Mouse (Mus musculus) testis, adult 2 months (tissue): ENCODE measurements around the gene Stk10.

Source experiments
- CTCF ChIP-seq: fragments of 200-500 bp; IDR thresholded peaks from 2 replicates; pipeline ENCODE4 v1.5.1; 2012; ENCODE audit warnings: low read depth, mild to moderate bottlenecking, inconsistent platforms, low read length, moderate library complexity; ENCODE audit not compliant: control insufficient read depth, insufficient read depth, insufficient replicate concordance
- POLR2A ChIP-seq: fragments of 200-500 bp; IDR thresholded peaks from 2 replicates; pipeline ENCODE4 v1.6.1; 2012; ENCODE audit warnings: low read depth, mild to moderate bottlenecking, inconsistent platforms, low read length, moderate library complexity; ENCODE audit not compliant: control insufficient read depth

DNA sequence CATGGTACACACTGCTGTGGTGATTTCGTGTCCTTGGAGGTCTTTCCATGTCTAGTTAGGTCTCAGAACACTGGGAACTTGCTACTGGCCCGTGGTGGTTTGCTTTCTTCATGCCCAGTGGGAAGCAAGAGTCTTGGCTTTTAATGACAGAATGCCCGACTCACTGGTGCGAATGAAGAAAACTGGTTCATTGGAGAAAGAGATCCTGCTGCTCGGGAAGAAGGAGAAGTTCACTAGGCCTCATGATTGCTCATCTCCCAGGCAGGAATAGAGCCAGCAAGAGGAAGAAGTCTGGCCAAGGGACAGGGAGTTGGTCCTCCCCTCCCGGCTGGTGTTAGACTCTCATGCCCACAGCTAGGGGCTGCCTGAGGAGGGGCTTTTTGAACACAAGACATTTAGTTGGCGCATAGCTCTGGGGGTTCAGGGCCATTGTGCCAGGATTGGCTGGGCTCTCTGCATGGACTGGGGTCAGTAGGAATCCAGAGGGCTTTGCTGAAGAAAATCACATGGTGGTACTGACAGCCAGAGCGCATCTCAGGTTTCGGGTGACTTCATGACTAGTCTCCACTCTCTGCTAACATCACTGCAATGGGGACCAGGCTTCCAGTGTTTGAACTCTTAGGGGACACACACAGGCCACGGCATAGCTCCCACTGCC lies 23.4 kb downstream of the Stk10 start:
- TF ChIP-seq CTCF (no peak), POLR2A (no peak)
